Mouse (Mus musculus): Measurements from ENCODE around the gene Emp3.

DNA sequence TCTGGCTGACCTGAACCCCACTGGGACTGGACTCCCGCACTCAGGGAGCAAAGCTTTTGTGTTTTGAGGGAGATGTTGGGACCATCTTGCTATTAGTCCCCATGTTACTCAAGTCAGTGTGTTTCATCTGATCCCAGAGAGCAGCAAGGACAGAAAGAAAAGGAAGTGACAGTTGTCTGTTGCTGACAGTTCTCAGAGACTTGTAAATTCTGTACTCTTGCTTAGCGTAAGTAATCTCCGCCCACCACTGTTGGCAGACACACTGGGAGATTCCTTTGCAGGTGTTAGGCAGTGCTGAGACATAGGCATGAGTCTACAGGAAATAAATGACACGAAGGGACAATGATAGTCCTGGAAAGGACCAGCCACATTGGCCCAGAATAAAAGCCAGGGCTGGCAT is 35.4 kb upstream of the Emp3 start:
- no peak for TF ChIP-seq CTCF (conservative IDR thresholded peaks at IDR 0.05; ENCODE audit: low read length)
- TF ChIP-seq POU5F1 (IDR thresholded peaks at IDR 0.05; ENCODE audit: borderline replicate concordance, low read length), result no peak

Data from E14TG2a.4 (cell line).